Mouse (Mus musculus): ENCODE data around the gene Rbm8a2. TPM values are rescaled to one million over a fixed set of nuclear protein-coding genes. Genes with fewer than 3 reads are reported as not detected.

Rbm8a2 gene
- polyA plus RNA-seq, 1 experiment from 2014 or later, result 0.74 TPM

DNA sequence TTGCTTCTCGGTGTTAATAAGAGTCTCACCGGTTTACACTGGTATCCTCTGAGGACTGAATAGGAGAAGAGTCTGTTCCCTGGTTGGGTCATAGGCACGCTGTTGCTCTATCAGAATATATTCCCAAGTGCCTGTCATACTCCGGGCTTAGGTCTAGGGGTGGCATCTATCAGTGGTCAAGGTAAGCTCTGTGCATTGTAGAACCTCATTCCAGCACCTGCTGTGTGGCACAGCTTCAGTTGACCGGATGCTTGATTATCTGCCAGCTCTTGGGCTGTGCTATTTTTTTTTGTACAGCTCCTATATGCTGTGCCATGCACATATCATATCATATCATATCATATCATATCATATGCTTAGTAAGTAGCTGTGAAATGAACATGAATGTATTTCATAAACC lies 9.5 kb upstream of the Rbm8a2 start:
- H3K4me1 ChIP-seq, result no peaks in the 10 kb centered on the region
- no peak overlapping the region for H3K4me2 ChIP-seq (replicated peaks)
- H3K27ac ChIP-seq (replicated peaks), result no peak overlapping the region
- no peak for ATAC-seq (ENCODE audit: low FRiP score, low read depth)
- 86% methylated on average over 5 of the region's 5 CpGs for WGBS
- no peak overlapping the region for H3K9ac ChIP-seq (replicated peaks)
- H3K27me3 ChIP-seq, result no peaks in the 10 kb centered on the region
- no peak overlapping the region for H3K4me3 ChIP-seq
- H3K9me3 ChIP-seq, result no peaks in the 10 kb centered on the region
- no peaks in the 10 kb centered on the region for H3K36me3 ChIP-seq

DNA sequence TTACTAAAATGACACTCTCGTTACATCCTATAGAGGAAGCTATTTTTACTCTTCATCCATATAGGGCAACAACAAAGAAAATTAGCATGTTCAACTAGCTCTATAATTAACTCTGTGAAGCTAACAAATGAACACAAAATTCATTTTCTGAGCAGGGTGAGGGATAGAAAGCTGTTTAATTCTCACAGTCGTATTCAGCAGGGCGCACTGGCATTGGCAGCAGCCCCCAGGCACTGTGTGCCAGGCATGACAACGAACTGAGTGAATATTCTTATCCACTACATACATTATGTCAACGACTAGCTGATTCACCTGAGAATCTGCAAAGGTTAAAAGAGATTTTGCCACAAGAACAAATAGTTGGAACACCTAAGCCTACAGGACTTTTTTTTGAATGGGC lies 8.2 kb downstream of the Rbm8a2 start:
- 73% methylated on average over 5 of the region's 5 CpGs for WGBS
- Histone ChIP-seq H3K27me3 (no peaks in the 10 kb centered on the region), H3K36me3 (no peaks in the 10 kb centered on the region), H3K9me3 (no peaks in the 10 kb centered on the region), H3K27ac (replicated peaks) (no peak overlapping the region), H3K4me2 (replicated peaks) (no peak overlapping the region), H3K9ac (replicated peaks) (no peak overlapping the region), H3K4me3 (no peak overlapping the region), H3K4me1 (no peaks in the 10 kb centered on the region)
- no peak for ATAC-seq (ENCODE audit: low FRiP score, low read depth)

DNA sequence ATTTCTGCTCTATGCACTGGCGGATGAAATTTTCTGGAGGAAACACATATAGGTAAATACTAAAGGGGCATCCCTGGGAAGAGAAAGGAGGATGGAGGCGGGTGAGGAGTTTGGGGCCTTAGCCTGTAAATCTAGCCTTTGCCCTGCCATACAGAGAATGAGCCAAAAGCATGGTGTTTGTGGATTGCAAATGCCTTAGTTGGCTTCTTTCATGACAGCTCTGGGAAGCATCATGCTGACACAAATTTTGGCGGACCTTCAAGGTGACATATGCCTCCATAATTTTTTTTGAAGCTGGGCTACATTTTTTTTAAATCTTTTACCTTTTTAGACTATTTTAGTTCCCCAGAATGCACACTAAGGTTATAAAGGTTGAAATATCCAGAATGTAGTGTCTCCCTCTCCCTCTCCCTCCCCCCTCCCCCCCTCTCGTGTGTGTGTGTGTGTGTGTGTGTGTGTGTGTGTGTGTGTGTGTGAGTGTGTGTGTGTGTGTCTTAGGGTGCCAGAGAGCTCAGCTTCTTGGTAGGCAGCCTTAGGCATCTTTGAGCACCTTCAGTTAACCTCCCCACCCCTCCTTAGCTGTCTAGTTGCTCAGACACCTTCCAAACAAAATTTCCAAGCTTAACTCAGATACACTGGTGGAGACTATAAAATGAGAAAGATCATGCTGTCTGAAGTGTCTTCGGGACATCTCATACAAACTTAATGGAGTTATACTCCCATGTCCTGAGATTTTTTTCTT lies 11.7 kb downstream of the Rbm8a2 start:
- Histone ChIP-seq H3K27me3 (no peaks in the 10 kb centered on the region), H3K9me3 (no peaks in the 10 kb centered on the region), H3K9ac (replicated peaks) (no peak overlapping the region), H3K4me1 (no peaks in the 10 kb centered on the region), H3K4me2 (replicated peaks) (no peak overlapping the region), H3K36me3 (no peaks in the 10 kb centered on the region), H3K27ac (replicated peaks) (no peak overlapping the region), H3K4me3 (no peak overlapping the region)
- ATAC-seq (ENCODE audit: low FRiP score, low read depth), result no peak
- WGBS, result 94% methylated on average over 4 of the region's 5 CpGs

DNA sequence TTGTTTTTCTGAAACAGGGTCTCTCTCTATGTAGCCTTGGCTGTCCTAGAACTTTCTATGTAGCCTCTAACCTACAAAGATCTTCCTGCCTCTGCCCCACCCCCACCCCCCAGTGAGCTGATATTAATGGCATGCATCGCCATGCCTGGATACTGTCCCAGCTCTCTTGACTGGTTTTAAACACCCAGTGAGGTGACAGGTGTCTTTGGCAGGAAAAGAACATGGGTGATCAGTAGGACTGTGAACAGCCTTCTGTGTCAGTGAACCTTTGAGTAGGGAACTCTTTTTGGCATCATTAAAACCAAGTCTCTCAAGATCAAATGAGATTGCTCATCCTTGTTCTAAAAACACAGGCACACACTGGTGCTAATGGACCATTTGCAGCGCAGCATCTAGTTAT lies 17.1 kb downstream of the Rbm8a2 start:
- no peaks in the 10 kb centered on the region for H3K9me3 ChIP-seq
- H3K4me2 ChIP-seq (replicated peaks), result no peak overlapping the region
- H3K27me3 ChIP-seq, result no peaks in the 10 kb centered on the region
- no peaks in the 10 kb centered on the region for H3K36me3 ChIP-seq
- WGBS, result 88% methylated on average over 2 of the region's 2 CpGs
- no peak overlapping the region for H3K27ac ChIP-seq (replicated peaks)
- H3K4me3 ChIP-seq, result no peak overlapping the region
- H3K9ac ChIP-seq (replicated peaks), result no peak overlapping the region
- H3K4me1 ChIP-seq, result no peaks in the 10 kb centered on the region
- ATAC-seq (ENCODE audit: low FRiP score, low read depth), result no peak

DNA sequence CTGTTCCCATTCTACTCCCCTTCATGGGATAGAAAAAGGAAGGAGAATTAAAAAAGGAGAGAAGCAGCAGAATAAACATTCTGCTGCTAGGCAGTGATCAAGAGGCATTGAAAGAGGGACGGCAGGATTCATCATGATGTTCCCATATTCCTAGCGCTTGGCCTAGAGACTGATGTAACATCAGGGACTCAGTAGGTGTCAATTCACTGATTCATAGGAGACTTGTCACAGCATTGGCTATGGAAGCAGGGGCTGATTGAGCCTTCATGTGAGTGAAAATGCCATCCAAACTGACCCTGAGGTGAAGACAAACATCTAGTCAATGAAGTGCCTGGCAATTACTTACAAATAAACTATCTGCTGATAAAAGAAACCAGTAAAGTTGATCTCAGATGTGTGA lies 28.1 kb downstream of the Rbm8a2 start:
- 83% methylated on average over 2 of the region's 2 CpGs for WGBS
- Histone ChIP-seq H3K27me3 (no peaks in the 10 kb centered on the region), H3K4me1 (no peaks in the 10 kb centered on the region), H3K4me2 (replicated peaks) (no peak overlapping the region), H3K4me3 (no peak overlapping the region), H3K9ac (replicated peaks) (no peak overlapping the region), H3K9me3 (no peaks in the 10 kb centered on the region), H3K36me3 (no peaks in the 10 kb centered on the region), H3K27ac (replicated peaks) (no peak overlapping the region)
- ATAC-seq (ENCODE audit: low FRiP score, low read depth), result no peak

DNA sequence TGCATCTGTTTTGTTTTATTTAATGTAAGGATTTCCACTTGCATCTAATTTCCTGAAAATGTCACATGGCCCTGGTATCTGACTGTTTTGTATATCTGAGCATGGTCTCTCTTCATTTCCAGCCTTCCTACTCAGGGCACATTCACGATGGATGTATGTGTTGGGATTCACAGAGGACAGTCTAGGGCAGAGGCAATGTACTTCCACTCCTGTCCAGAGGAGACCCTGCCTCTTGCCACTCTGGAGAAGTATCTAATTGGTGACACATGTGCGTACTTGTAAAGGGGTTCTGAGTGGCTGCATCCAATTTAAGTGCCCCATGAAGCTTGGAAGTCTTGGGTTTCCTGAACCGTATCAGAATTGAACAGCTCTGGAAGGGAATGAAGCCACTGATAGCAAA lies 28.5 kb downstream of the Rbm8a2 start:
- Histone ChIP-seq H3K4me1 (no peaks in the 10 kb centered on the region), H3K4me2 (replicated peaks) (no peak overlapping the region), H3K9ac (replicated peaks) (no peak overlapping the region), H3K4me3 (no peak overlapping the region), H3K27me3 (no peaks in the 10 kb centered on the region), H3K36me3 (no peaks in the 10 kb centered on the region), H3K9me3 (no peaks in the 10 kb centered on the region), H3K27ac (replicated peaks) (no peak overlapping the region)
- 85% methylated on average over 3 of the region's 3 CpGs for WGBS
- no peak for ATAC-seq (ENCODE audit: low FRiP score, low read depth)

DNA sequence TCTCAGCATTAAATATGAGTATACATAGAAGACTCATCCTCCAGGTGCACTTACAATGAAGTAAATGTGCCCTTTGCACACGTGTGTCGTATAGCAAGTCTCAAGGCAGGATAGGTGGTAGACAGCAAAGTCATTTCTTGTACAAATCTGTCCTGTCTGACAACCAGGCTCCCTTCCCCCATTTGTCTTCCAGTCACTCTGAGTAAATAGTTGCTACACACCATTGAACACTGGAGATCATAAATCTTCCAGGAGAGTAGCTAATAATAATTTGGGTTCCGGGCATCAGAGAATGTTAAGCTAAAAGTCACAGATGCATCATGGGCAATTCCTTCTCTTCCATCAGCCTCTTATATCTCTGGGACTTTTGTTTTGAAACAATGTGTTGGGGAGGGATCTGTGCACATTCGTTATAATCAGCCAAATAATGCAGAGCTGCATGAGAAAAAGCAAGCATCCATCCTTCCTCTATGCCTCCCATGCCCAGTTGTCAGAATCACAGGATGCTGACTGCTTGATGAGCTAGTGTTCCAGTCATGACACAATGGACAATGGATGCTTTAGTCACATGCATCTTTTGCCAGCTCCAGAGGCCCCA lies 32.1 kb downstream of the Rbm8a2 start:
- no peaks in the 10 kb centered on the region for H3K9me3 ChIP-seq
- no peak overlapping the region for H3K4me3 ChIP-seq
- no peak overlapping the region for H3K9ac ChIP-seq (replicated peaks)
- no peaks in the 10 kb centered on the region for H3K4me1 ChIP-seq
- no peaks in the 10 kb centered on the region for H3K27me3 ChIP-seq
- WGBS, result 86% methylated on average over 4 of the region's 4 CpGs
- H3K27ac ChIP-seq (replicated peaks), result no peak overlapping the region
- no peak overlapping the region for H3K4me2 ChIP-seq (replicated peaks)
- no peaks in the 10 kb centered on the region for H3K36me3 ChIP-seq
- no peak for ATAC-seq (ENCODE audit: low FRiP score, low read depth)

DNA sequence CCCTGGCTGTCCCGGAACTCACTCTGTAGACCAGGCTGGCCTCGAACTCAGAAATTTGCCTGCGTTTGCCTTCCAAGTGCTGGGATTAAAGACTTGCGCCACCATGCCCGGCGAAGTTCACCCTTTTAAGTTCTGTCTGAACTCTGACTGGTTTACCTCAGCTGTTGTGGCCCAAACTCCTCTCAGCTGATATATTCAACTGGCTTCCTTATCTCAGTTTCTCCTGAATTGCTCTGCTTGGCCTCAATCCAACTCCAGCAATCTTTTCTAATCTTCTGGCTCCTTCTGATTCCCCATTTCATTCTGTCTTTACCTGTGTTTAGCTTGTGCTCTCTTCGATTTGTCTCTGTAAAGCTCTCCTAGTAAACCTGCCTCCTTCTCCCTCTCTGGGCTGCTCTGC lies 35.7 kb downstream of the Rbm8a2 start:
- Histone ChIP-seq H3K36me3 (no peaks in the 10 kb centered on the region), H3K4me3 (no peak overlapping the region), H3K4me1 (no peaks in the 10 kb centered on the region), H3K9ac (replicated peaks) (no peak overlapping the region), H3K9me3 (no peaks in the 10 kb centered on the region), H3K27me3 (no peaks in the 10 kb centered on the region), H3K4me2 (replicated peaks) (no peak overlapping the region), H3K27ac (replicated peaks) (no peak overlapping the region)
- 91% methylated on average over 7 of the region's 7 CpGs for WGBS
- ATAC-seq (ENCODE audit: low FRiP score, low read depth), result no peak

DNA sequence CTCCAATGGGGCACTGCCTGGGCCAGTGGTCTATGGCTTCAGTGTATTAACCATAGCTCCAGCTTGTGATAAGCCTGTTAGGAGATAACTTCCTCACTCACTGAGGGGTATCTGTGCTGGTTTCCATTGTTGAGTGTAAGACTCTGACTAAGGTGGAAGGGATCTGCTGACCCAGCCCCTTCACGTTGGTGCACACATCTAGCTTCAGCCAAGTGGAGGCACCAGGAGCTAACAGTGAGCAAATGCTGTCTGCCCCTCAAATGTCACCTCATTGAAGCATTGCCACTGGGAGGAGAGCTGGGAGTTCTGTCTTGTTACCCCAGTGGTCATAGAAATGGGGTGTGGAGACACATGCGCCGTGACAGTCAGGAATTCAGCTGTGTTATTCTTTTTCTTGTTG lies 40.2 kb downstream of the Rbm8a2 start:
- H3K36me3 ChIP-seq, result no peaks in the 10 kb centered on the region
- H3K27me3 ChIP-seq, result no peaks in the 10 kb centered on the region
- no peaks in the 10 kb centered on the region for H3K4me1 ChIP-seq
- no peak overlapping the region for H3K9ac ChIP-seq (replicated peaks)
- no peak for ATAC-seq (ENCODE audit: low FRiP score, low read depth)
- H3K9me3 ChIP-seq, result no peaks in the 10 kb centered on the region
- H3K4me3 ChIP-seq, result no peak overlapping the region
- no peak overlapping the region for H3K27ac ChIP-seq (replicated peaks)
- H3K4me2 ChIP-seq (replicated peaks), result no peak overlapping the region
- WGBS, result 89% methylated on average over 3 of the region's 3 CpGs

DNA sequence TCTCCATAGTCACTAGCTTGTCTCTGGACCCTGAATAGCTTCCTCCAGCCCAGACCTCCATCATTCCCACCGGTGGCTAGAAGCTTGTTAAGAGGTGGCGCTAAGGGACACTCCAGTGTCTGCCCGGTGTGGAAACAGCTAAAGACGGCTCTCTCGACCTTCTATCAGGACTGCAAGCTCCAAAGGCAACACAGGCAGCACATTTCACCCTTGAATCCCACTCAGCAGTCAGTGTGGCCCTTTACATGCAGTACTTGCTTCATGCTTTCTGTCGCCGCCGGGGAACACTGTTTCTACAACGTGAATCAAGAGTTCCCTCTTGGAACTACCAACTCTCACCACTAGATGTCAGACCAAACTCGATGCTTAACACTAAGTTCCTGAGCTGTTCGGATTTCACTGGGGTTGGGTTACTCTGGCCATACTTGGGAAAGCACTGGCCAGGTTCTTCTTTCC lies 42.6 kb downstream of the Rbm8a2 start:
- peak overlapping the region; percentile 32; the same call in 1 of the 2 replicates for H3K9ac ChIP-seq (replicated peaks)
- WGBS, result 13% methylated on average over 11 of the region's 11 CpGs
- peak; percentile 82 for ATAC-seq (ENCODE audit: low FRiP score, low read depth)

DNA sequence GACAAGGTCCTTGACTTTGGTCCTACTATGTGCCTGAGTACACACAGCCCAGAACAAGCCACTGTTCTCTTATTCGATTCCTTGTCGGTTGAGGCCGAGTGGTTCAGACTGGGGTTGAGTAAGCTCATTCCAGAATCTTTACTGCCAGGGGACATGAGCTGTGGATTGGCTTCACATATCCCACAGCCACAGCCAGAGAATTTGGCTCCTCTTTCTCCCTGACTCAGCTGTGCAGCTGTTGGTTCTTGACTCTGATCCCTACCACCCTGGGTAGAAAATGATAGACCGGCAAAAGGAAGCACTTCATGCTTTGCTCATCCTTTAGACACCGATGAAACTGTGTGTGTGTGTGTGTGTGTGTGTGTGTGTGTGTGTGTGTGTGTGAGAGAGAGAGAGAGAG lies 47.5 kb downstream of the Rbm8a2 start:
- H3K4me2 ChIP-seq (replicated peaks), result no peak overlapping the region
- H3K4me1 ChIP-seq, result no peaks in the 10 kb centered on the region
- no peaks in the 10 kb centered on the region for H3K36me3 ChIP-seq
- H3K9me3 ChIP-seq, result no peaks in the 10 kb centered on the region
- no peak overlapping the region for H3K27ac ChIP-seq (replicated peaks)
- H3K27me3 ChIP-seq, result no peaks in the 10 kb centered on the region
- no peak overlapping the region for H3K9ac ChIP-seq (replicated peaks)
- 92% methylated on average over 5 of the region's 5 CpGs for WGBS
- no peak overlapping the region for H3K4me3 ChIP-seq
- ATAC-seq (ENCODE audit: low FRiP score, low read depth), result no peak

More for the DNA sequence above, 42.6 kb downstream of the Rbm8a2 start:
- Histone ChIP-seq H3K4me3 (no peak overlapping the region), H3K27ac (replicated peaks) (no peak overlapping the region), H3K9me3 (no peaks in the 10 kb centered on the region), H3K27me3 (no peaks in the 10 kb centered on the region), H3K36me3 (no peaks in the 10 kb centered on the region), H3K4me1 (no peaks in the 10 kb centered on the region), H3K4me2 (replicated peaks) (peak overlapping the region; percentile 47)
